Mouse (Mus musculus) urinary bladder, adult 2 months (tissue): ENCODE measurements around the gene Gm17079. TPM values are rescaled to one million over a fixed set of nuclear protein-coding genes. Genes with fewer than 3 reads are reported as not detected.
"Not testable (repeated sequence)": the region's sequence is repeated elsewhere in the genome, so short reads cannot be mapped to it uniquely, and the experiment has no call there.

Experiments
- DNase-seq: peaks from one replicate; pipeline ENCODE4 v3.0.0; 2022; ENCODE audit warnings: low spot score
- polyA plus RNA-seq: library from polyadenylated mRNA; depleted of rRNA; stranded (reverse); fragments of >200 nt; gene quantifications from 2 replicates; pipeline ENCODE4 v1.2.3, GENCODE M21; 2012; rRNA removed

The Gm17079 gene
- not detected in 2 replicates for polyA plus RNA-seq

DNA sequence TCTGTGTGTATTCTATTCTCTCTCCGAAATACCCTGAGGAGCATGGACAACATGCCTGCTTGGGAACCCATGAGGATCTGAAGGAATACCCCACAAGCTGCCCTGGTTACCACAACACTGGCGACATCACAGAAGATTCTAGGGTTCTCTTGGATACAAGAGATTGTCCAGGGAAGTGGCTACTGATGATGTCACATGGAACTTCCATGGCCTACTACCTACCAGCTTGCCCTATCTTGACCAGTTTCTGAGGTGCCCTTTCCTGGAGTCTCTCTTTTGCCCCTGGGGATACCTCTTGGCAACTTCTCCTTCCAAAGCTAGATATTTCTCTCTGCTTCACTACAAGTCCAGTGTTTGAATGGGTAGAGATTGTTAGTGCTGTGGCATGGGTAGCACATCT lies at the start of gene Gm17079:
TSS of gene Gm17079 (minus strand) at position 101 of the 400 bp plus-strand sequence.
- not testable (repeated sequence) for DNase-seq

DNA sequence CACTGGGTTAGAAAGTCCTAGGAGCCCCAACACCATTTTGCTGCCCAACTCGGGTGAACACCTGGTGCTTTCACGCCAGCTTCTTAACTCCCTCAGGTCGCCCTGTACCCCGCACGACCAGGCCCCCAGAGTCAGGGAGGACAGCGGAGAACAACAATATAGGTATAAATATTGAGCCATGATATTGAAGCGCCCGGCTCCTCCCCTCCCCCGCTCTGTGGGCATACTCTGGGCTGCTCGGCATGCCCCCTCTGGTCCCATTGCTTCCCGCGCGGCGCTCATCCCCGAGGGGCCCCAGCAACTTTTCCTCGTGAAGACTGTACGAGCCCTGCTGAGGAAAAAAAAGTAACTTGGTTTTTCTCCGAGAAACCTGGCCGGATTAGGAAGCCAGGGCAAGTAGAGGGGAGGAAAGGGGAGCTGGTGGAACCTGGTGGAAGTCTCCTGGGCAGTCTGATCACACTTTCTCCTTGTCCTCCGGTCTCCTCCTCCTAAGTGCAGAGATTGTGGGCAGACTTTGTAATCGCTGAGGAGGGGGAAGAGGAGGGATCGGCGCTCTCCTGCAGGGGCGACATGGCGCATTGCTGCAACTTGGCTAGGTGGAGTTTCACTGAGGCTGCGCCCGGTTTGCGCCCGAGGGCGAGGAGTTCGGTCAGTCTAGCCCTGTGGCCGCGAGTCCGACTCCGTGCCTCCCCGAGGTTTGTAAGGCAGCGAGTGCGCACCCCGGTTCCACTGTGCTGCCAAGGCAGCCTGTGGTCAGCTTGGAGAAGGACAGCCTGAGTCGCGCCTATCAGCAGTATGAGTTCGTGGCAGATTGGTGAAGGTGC lies 45.3 kb upstream of the Gm17079 start:
- DNase-seq: no peak

DNA sequence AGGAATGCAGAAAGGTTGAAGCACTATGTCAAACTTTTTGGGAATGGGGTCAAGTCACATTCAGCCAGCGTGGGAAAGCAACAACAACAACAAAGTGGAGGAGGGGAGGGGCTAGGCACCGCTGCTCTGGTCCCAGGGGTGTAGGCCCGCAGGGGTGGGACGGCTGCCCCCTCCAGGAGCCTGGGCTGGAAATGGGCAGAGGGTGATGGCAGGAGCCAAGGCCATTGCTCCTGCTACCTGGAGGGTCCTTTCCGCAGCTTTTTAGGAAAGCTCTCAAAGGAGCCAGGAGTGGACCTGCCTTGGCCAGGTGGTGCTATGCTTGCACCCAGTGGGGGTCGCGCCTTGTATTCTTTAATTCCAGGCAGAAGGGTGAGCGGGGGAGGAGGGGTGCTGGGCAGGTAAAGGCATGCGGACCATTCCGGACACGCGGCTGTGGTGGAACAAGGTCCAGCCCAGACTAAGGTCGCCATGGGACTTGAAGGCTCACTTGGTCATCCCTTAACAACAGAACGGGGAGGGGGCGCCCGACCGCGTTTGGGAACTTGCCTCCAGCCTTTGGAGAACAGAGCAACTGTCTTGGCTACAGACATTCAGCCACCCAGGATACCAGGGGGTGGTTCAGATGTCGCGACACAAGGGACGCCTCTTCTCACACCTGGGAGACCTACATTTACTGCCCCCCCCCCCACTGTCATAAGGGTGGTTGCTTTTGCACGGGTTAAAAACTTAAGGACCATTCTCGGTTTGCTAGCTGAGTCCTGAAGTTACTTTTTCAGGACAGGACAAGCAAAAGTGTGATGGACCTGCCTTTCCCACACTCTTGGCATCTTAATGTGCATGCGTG lies 44.1 kb upstream of the Gm17079 start:
- DNase-seq: no peak

DNA sequence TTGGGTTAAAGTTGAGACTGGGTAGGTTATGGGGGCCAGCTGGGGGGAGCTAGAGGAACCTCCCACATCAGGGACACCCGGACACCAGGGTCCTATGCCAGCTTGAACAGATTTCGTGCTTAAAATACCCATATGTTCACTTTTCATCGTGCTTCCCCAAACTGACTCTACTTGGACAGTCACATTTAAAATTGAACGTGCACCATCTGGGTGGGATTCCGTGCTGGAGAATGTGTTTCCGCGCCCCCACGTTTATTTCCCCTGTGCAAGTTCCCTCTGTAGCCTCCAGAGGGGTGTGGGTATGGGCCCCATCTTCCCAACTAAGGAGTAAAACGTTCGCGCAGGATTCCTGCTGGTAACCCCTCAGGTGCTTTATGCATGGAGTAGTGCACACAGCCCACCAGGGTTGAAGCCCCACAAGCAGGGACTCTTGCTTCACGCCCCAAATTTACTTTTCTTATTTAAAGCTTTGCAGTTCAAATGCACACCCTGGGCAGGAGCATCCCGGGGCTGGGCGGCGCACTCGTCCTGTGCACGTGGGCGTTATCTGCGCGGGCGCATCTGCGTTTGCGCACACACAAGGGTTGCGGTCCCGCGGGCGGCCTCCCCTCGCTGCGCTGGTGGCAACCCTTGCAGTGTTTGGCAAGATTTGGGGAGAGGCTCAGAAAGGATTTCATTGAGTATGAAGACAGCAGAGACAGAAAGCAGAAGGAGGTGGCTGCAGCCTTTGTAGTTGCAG lies 43.3 kb upstream of the Gm17079 start:
- DNase-seq: no peak

DNA sequence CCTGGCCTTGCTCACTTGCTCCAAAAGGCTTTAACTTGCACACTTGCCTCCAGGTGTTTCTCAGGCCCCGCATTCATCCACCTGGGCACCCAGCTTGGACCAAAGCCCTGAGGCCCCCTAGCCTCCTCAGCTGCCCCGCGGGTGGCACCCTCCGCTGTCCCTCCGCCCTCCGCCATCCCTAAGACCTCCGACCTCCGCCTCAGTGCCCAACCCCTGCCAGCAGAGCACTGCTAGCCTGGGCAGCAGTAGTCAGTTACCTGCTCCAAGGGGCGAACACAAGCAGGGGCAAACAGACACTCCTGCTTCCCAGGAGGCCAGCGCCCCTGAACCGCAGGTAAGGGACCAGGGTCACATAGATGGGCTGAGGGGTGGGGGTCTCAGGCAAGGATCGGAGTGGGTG lies 42.7 kb upstream of the Gm17079 start:
- DNase-seq: no peak

DNA sequence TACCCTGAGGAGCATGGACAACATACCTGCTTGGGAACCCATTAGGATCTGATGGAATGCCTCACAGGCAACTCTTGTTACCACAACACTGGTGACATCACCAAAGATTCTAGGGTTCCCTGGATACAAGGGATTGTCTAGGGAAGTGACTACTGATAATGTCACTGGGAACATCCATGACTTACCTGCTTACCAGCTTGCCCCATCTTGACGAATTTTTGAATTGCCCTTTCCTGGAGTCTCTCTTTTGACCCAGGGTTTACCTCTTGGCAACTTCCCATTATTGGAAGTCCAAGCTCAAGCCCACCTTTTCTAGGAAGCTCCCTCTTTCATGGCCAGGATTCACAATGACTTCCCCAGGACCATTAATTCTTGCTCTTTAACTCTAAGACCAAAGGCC lies 21.8 kb upstream of the Gm17079 start, which contains the start of gene Gm5800:
TSS of gene Gm5800 (minus strand) at position 101 of the 400 bp plus-strand sequence.
- DNase-seq: no peak

DNA sequence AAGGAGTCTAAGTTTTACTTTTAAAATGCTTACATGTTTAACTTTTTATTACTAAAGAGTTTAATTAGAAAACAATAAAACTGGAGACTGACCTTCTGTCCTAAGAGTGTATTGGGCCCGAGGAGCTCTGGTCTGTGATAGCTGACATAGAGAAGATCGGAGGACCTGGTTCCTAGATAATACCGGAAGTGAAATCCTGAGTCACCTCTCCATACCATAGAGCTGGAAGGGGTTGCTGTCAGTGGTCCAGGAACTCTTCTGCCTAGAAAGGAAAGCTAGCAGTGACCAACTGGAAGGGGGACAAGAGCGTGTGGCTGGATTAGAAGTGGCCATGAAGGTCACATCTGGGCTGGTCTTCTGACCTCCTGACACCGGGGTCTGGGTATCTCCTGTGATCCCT lies 18.0 kb downstream of the Gm17079 start:
- DNase-seq: no peak

Other genes starting within 250 kb of the Gm17079 start
- gene Vmn2r89, start 243.6 kb downstream of the Gm17079 start, polyA plus RNA-seq: not detected in 2 replicates
- gene Gm5622, start 142.7 kb downstream of the Gm17079 start, polyA plus RNA-seq: 0.06 TPM in 2 replicates
- not detected in 2 replicates for gene Gm17175, start 121.4 kb downstream of the Gm17079 start, polyA plus RNA-seq
- gene Gm17174, start 103.3 kb downstream of the Gm17079 start, polyA plus RNA-seq: not detected in 2 replicates
- not detected in 2 replicates for gene Gm17078, start 84.2 kb downstream of the Gm17079 start, polyA plus RNA-seq
- not detected in 2 replicates for gene Gm4181, start 59.8 kb downstream of the Gm17079 start, polyA plus RNA-seq
- gene Gm5800, start 21.7 kb upstream of the Gm17079 start, polyA plus RNA-seq: not detected in 2 replicates
- 0.56 and 0.57 TPM in 2 replicates for gene Ang4, start 78.1 kb upstream of the Gm17079 start, polyA plus RNA-seq
- gene AY358078, start 104.6 kb upstream of the Gm17079 start, polyA plus RNA-seq: not detected in 2 replicates
- not detected in 2 replicates for gene Ear6, start 158.2 kb upstream of the Gm17079 start, polyA plus RNA-seq
- 35.8 and 40.5 TPM in 2 replicates for gene Mettl17, start 189.4 kb upstream of the Gm17079 start, polyA plus RNA-seq
- gene Slc39a2, start 197.4 kb upstream of the Gm17079 start, polyA plus RNA-seq: 1.2 and 2.0 TPM in 2 replicates
- gene Ndrg2, start 218.7 kb upstream of the Gm17079 start, polyA plus RNA-seq: 393 and 417 TPM in 2 replicates
- gene Tppp2, start 223.0 kb upstream of the Gm17079 start, polyA plus RNA-seq: 0.11 TPM in 1 of 2 replicates, not detected in the other
- gene Rnase13, start 227.3 kb upstream of the Gm17079 start, polyA plus RNA-seq: 0.75 and 1.0 TPM in 2 replicates